Mouse (Mus musculus): ENCODE results near the gene Setd6. TPM values are rescaled to one million over a fixed set of nuclear protein-coding genes. Genes with fewer than 3 reads are reported as not detected.
A peak's percentile ranks its signal among the peaks of the same experiment; 100 is the strongest.

Setd6 gene
- polyA plus RNA-seq, 1 experiment from 2014 or later: 17.4 TPM

- no peaks in the 10 kb centered on the region for H3K36me3 ChIP-seq (ENCODE audit: control insufficient read depth, insufficient read depth, low read length)
- H3K9me3 ChIP-seq (ENCODE audit: control insufficient read depth, low read depth, low read length): no peaks in the 10 kb centered on the region
- H3K27me3 ChIP-seq (ENCODE audit: control insufficient read depth, insufficient read depth, low read length): no peaks in the 10 kb centered on the region
- H3K4me1 ChIP-seq (ENCODE audit: control insufficient read depth, insufficient read depth, low read length): no peaks in the 10 kb centered on the region
- no peak overlapping the region for H3K4me2 ChIP-seq (replicated peaks; ENCODE audit: low read depth, low read length)
- WGBS: 72% methylated on average over 10 of the region's 10 CpGs
- no peak overlapping the region for H3K4me3 ChIP-seq (ENCODE audit: low read depth, low read length)
- no peak overlapping the region for H3K9ac ChIP-seq (replicated peaks; ENCODE audit: low read depth, low read length)
- ATAC-seq (ENCODE audit: insufficient number of reproducible peaks, insufficient read depth, low FRiP score, low read depth): no peak
- H3K27ac ChIP-seq (ENCODE audit: low read length): no peak overlapping the region
These were observed 27.5 kb upstream of the Setd6 start for GRCm38 (mm10) chr8:95688073-95688672.

GRCm38 (mm10) chr8:95690929-95691541 lies 24.6 kb upstream of the Setd6 start:
- 69% methylated on average over 13 of the region's 13 CpGs for WGBS
- no peak overlapping the region for H3K4me3 ChIP-seq (ENCODE audit: low read depth, low read length)

GRCm38 (mm10) chr8:95694631-95695030 lies 21.1 kb upstream of the Setd6 start:
- ATAC-seq (ENCODE audit: insufficient number of reproducible peaks, insufficient read depth, low FRiP score, low read depth): no peak
- Histone ChIP-seq H3K9me3 (ENCODE audit: control insufficient read depth, low read depth, low read length) (no peaks in the 10 kb centered on the region), H3K4me1 (ENCODE audit: control insufficient read depth, insufficient read depth, low read length) (no peaks in the 10 kb centered on the region), H3K27ac (ENCODE audit: low read length) (no peak overlapping the region), H3K4me2 (replicated peaks; ENCODE audit: low read depth, low read length) (no peak overlapping the region), H3K36me3 (ENCODE audit: control insufficient read depth, insufficient read depth, low read length) (no peaks in the 10 kb centered on the region), H3K27me3 (ENCODE audit: control insufficient read depth, insufficient read depth, low read length) (0 out of 2 replicates have a peak, but pooled peaks cover 9% of the 10 kb centered on the region), H3K4me3 (ENCODE audit: low read depth, low read length) (no peak overlapping the region), H3K9ac (replicated peaks; ENCODE audit: low read depth, low read length) (no peak overlapping the region)
- 19% methylated on average over 6 of the region's 6 CpGs for WGBS

More at GRCm38 (mm10) chr8:95690929-95691541, 24.6 kb upstream of the Setd6 start:
- Histone ChIP-seq H3K9me3 (ENCODE audit: control insufficient read depth, low read depth, low read length) (no peaks in the 10 kb centered on the region), H3K27me3 (ENCODE audit: control insufficient read depth, insufficient read depth, low read length) (0 out of 2 replicates have a peak, but pooled peaks cover 9% of the 10 kb centered on the region), H3K36me3 (ENCODE audit: control insufficient read depth, insufficient read depth, low read length) (no peaks in the 10 kb centered on the region), H3K4me2 (replicated peaks; ENCODE audit: low read depth, low read length) (no peak overlapping the region), H3K4me1 (ENCODE audit: control insufficient read depth, insufficient read depth, low read length) (no peaks in the 10 kb centered on the region), H3K9ac (replicated peaks; ENCODE audit: low read depth, low read length) (no peak overlapping the region), H3K27ac (ENCODE audit: low read length) (no peak overlapping the region)
- ATAC-seq (ENCODE audit: insufficient number of reproducible peaks, insufficient read depth, low FRiP score, low read depth): no peak

GRCm38 (mm10) chr8:95696661-95697060 lies 19.0 kb upstream of the Setd6 start:
- Histone ChIP-seq H3K9ac (replicated peaks; ENCODE audit: low read depth, low read length) (no peak overlapping the region), H3K4me2 (replicated peaks; ENCODE audit: low read depth, low read length) (peak overlapping the region; percentile 28; the same call in 1 of the 2 replicates)

GRCm38 (mm10) chr8:95697128-95697527 lies 18.6 kb upstream of the Setd6 start:
- Histone ChIP-seq H3K9me3 (ENCODE audit: control insufficient read depth, low read depth, low read length) (no peaks in the 10 kb centered on the region), H3K9ac (replicated peaks; ENCODE audit: low read depth, low read length) (no peak overlapping the region), H3K27me3 (ENCODE audit: control insufficient read depth, insufficient read depth, low read length) (0 out of 2 replicates have a peak, but pooled peaks cover 9% of the 10 kb centered on the region), H3K4me3 (ENCODE audit: low read depth, low read length) (no peak overlapping the region), H3K27ac (ENCODE audit: low read length) (no peak overlapping the region), H3K4me1 (ENCODE audit: control insufficient read depth, insufficient read depth, low read length) (no peaks in the 10 kb centered on the region), H3K36me3 (ENCODE audit: control insufficient read depth, insufficient read depth, low read length) (no peaks in the 10 kb centered on the region), H3K4me2 (replicated peaks; ENCODE audit: low read depth, low read length) (peak overlapping the region; percentile 28; the same call in 1 of the 2 replicates)
- ATAC-seq (ENCODE audit: insufficient number of reproducible peaks, insufficient read depth, low FRiP score, low read depth): 0 out of 2 replicates have a peak, but pooled peaks have one; percentile 51
- WGBS: under 1% methylated on average over 11 of the region's 11 CpGs

More at GRCm38 (mm10) chr8:95696661-95697060, 19.0 kb upstream of the Setd6 start:
- Histone ChIP-seq H3K27ac (ENCODE audit: low read length) (no peak overlapping the region), H3K9me3 (ENCODE audit: control insufficient read depth, low read depth, low read length) (no peaks in the 10 kb centered on the region), H3K27me3 (ENCODE audit: control insufficient read depth, insufficient read depth, low read length) (0 out of 2 replicates have a peak, but pooled peaks cover 9% of the 10 kb centered on the region), H3K4me3 (ENCODE audit: low read depth, low read length) (no peak overlapping the region), H3K4me1 (ENCODE audit: control insufficient read depth, insufficient read depth, low read length) (no peaks in the 10 kb centered on the region), H3K36me3 (ENCODE audit: control insufficient read depth, insufficient read depth, low read length) (no peaks in the 10 kb centered on the region)
- no peak for ATAC-seq (ENCODE audit: insufficient number of reproducible peaks, insufficient read depth, low FRiP score, low read depth)
- 63% methylated on average over 8 of the region's 8 CpGs for WGBS

- H3K27me3 ChIP-seq (ENCODE audit: control insufficient read depth, insufficient read depth, low read length): 0 out of 2 replicates have a peak, but pooled peaks cover 9% of the 10 kb centered on the region
- no peak for ATAC-seq (ENCODE audit: insufficient number of reproducible peaks, insufficient read depth, low FRiP score, low read depth)
- H3K4me3 ChIP-seq (ENCODE audit: low read depth, low read length): no peak overlapping the region
- no peak overlapping the region for H3K27ac ChIP-seq (ENCODE audit: low read length)
- no peak overlapping the region for H3K9ac ChIP-seq (replicated peaks; ENCODE audit: low read depth, low read length)
- H3K9me3 ChIP-seq (ENCODE audit: control insufficient read depth, low read depth, low read length): no peaks in the 10 kb centered on the region
- no peaks in the 10 kb centered on the region for H3K36me3 ChIP-seq (ENCODE audit: control insufficient read depth, insufficient read depth, low read length)
- 35% methylated on average over 6 of the region's 6 CpGs for WGBS
- no peak overlapping the region for H3K4me2 ChIP-seq (replicated peaks; ENCODE audit: low read depth, low read length)
- peaks cover under 1% of the 10 kb centered on the region; the same call in 1 of the 2 replicates for H3K4me1 ChIP-seq (ENCODE audit: control insufficient read depth, insufficient read depth, low read length)
These were observed 17.5 kb upstream of the Setd6 start for GRCm38 (mm10) chr8:95698179-95698578.

- Histone ChIP-seq H3K36me3 (ENCODE audit: control insufficient read depth, insufficient read depth, low read length) (no peaks in the 10 kb centered on the region), H3K4me2 (replicated peaks; ENCODE audit: low read depth, low read length) (no peak overlapping the region), H3K4me1 (ENCODE audit: control insufficient read depth, insufficient read depth, low read length) (peaks cover 9% of the 10 kb centered on the region; the same call in 1 of the 2 replicates), H3K9me3 (ENCODE audit: control insufficient read depth, low read depth, low read length) (no peaks in the 10 kb centered on the region), H3K27me3 (ENCODE audit: control insufficient read depth, insufficient read depth, low read length) (0 out of 2 replicates have a peak, but pooled peaks cover 2% of the 10 kb centered on the region), H3K9ac (replicated peaks; ENCODE audit: low read depth, low read length) (no peak overlapping the region), H3K27ac (ENCODE audit: low read length) (no peak overlapping the region), H3K4me3 (ENCODE audit: low read depth, low read length) (no peak overlapping the region)
- ATAC-seq (ENCODE audit: insufficient number of reproducible peaks, insufficient read depth, low FRiP score, low read depth): no peak
- 67% methylated on average over 9 of the region's 9 CpGs for WGBS
These were observed 15.4 kb upstream of the Setd6 start for GRCm38 (mm10) chr8:95700282-95700681.

GRCm38 (mm10) chr8:95701809-95702208 lies 13.9 kb upstream of the Setd6 start:
- no peak overlapping the region for H3K27ac ChIP-seq (ENCODE audit: low read length)

More at GRCm38 (mm10) chr8:95701809-95702208, 13.9 kb upstream of the Setd6 start:
- Histone ChIP-seq H3K4me3 (ENCODE audit: low read depth, low read length) (no peak overlapping the region), H3K4me2 (replicated peaks; ENCODE audit: low read depth, low read length) (no peak overlapping the region), H3K27me3 (ENCODE audit: control insufficient read depth, insufficient read depth, low read length) (no peaks in the 10 kb centered on the region), H3K36me3 (ENCODE audit: control insufficient read depth, insufficient read depth, low read length) (no peaks in the 10 kb centered on the region), H3K9ac (replicated peaks; ENCODE audit: low read depth, low read length) (no peak overlapping the region), H3K9me3 (ENCODE audit: control insufficient read depth, low read depth, low read length) (no peaks in the 10 kb centered on the region), H3K4me1 (ENCODE audit: control insufficient read depth, insufficient read depth, low read length) (peaks cover 9% of the 10 kb centered on the region; the same call in 1 of the 2 replicates)
- no peak for ATAC-seq (ENCODE audit: insufficient number of reproducible peaks, insufficient read depth, low FRiP score, low read depth)
- 63% methylated on average over 4 of the region's 4 CpGs for WGBS

Measured in stomach, embryonic 14.5 days (tissue).